Mouse (Mus musculus) ES-E14 (cell line): ENCODE results near the gene 1700025C18Rik. TPM values are rescaled to one million over a fixed set of nuclear protein-coding genes. Genes with fewer than 3 reads are reported as not detected.

Experiments
- DNase-seq: peaks from one replicate; pipeline ENCODE4 v3.0.0-alpha.2; 2013; ENCODE audit warnings: low read depth, low spot score
- H3K27ac ChIP-seq: 2 replicates; pipeline ENCODE4 v1.5.1; 2012; ENCODE audit warnings: low read depth, mild to moderate bottlenecking, low read length, moderate library complexity, mixed read lengths; ENCODE audit not compliant: poor library complexity, insufficient read depth, severe bottlenecking
- H3K36me3 ChIP-seq: 2 replicates; pipeline ENCODE4 v1.6.1; 2012; ENCODE audit warnings: mild to moderate bottlenecking, low read length, moderate library complexity, mixed read lengths; ENCODE audit not compliant: control insufficient read depth, poor library complexity, insufficient read depth, severe bottlenecking
- H3K4me1 ChIP-seq, 2 experiments: fragments of 150-350 bp in 1 of 2; sonication (generic) in 1 of 2; 2 replicates each; pipeline ENCODE4 v1.6.1; 2012; ENCODE audit warnings: low read length in 2 of 2, mild to moderate bottlenecking in 1 of 2, mixed read lengths in 1 of 2; ENCODE audit not compliant: control insufficient read depth in 2 of 2, insufficient read depth in 2 of 2, poor library complexity in 1 of 2
- H3K4me3 ChIP-seq, 2 experiments: fragments of 150-350 bp in 1 of 2; sonication (generic) in 1 of 2; 2 replicates each; pipeline ENCODE4 v1.5.1; 2012; ENCODE audit warnings: low read length in 2 of 2, low read depth in 1 of 2, mild to moderate bottlenecking in 1 of 2, mixed read lengths in 1 of 2; ENCODE audit not compliant: insufficient read depth in 1 of 2, poor library complexity in 1 of 2, severe bottlenecking in 1 of 2
- H3K9ac ChIP-seq: 2 replicates; pipeline ENCODE4 v1.6.1; 2012; ENCODE audit warnings: low read depth, mild to moderate bottlenecking, low read length, mixed read lengths; ENCODE audit not compliant: poor library complexity, insufficient read depth, severe bottlenecking
- H3K9me3 ChIP-seq: fragments of 150-350 bp; sonication (generic); 2 replicates; pipeline ENCODE4 v1.6.1; 2012; ENCODE audit warnings: low read depth, mild to moderate bottlenecking, low read length; ENCODE audit not compliant: control insufficient read depth, insufficient read depth
- CHD2 ChIP-seq: IDR thresholded peaks from 2 replicates; pipeline ENCODE4 v1.6.1; 2014; ENCODE audit warnings: mild to moderate bottlenecking, low read depth, low read length, inconsistent platforms
- HCFC1 ChIP-seq: IDR thresholded peaks from 2 replicates; pipeline ENCODE4 v1.6.1; 2012; ENCODE audit warnings: low read length, inconsistent platforms, borderline replicate concordance; ENCODE audit not compliant: insufficient read depth
- MAFK ChIP-seq: IDR thresholded peaks from 2 replicates; pipeline ENCODE4 v1.6.1; 2014; ENCODE audit warnings: mild to moderate bottlenecking, low read depth, low read length, inconsistent platforms; ENCODE audit not compliant: insufficient read depth
- ZC3H11A ChIP-seq: IDR thresholded peaks from 2 replicates; pipeline ENCODE4 v1.6.1; 2012; ENCODE audit warnings: low read depth, mild to moderate bottlenecking, inconsistent platforms, low read length, borderline replicate concordance
- ZNF384 ChIP-seq: IDR thresholded peaks from 2 replicates; pipeline ENCODE4 v1.6.1; 2012; ENCODE audit warnings: low read depth, low read length, inconsistent platforms
- in situ Hi-C, 2 experiments: fragments of 600-800 bp; cut with MboI; formaldehyde crosslinking; loops; one replicate each; pipeline ENCODE4 v1.15.1; 2025; ENCODE audit warnings: low sequenced_read_pairs in 2 of 2, inconsistent platforms in 1 of 2; ENCODE audit not compliant: unreplicated experiment in 2 of 2
- total RNA-seq: library from RNA; depleted of rRNA; stranded (reverse); fragments of 300-350 nt; gene quantifications from 2 replicates; pipeline ENCODE4 v1.2.3, GENCODE M21; 2012; rRNA removed

The 1700025C18Rik gene
- total RNA-seq, 1 experiment, result not detected

DNA sequence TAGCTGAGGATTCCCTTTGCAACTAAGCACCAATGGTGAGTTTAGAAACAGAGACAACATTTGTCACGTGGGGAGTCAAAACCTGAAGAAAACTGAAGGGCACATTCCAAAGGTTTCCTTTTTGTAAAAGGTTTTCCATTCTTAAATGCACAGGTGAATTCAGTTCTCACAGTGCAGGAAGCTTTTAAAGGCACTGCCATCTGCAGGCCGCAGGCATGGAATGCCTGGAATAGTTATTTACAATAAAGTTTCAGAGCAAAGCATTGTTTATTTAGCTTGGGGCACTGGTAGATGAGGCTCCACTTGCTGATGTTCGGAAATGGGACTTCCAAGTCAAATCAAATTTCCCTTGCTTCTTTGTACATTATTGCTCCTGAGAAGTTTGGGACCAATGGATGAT, 58.0 kb downstream of the 1700025C18Rik start:
- Histone ChIP-seq H3K4me3 (no peak overlapping the region), H3K9ac (no peak overlapping the region), H3K9me3 (no peaks in the 10 kb centered on the region), H3K36me3 (no peaks in the 10 kb centered on the region), H3K4me1 (peaks cover 1 to 12% of the 10 kb centered on the region in 2 experiments; a peak in 3 of 4 replicates), H3K27ac (no peak overlapping the region)
- no peak for DNase-seq
- in situ Hi-C loops, result no loop called here
- TF ChIP-seq ZNF384 (no peak), MAFK (no peak), CHD2 (no peak), ZC3H11A (no peak), HCFC1 (no peak)

Other genes starting within 250 kb of the 1700025C18Rik start
- 56.1 and 117 TPM in 2 replicates for gene Pltp, start 233.0 kb downstream of the 1700025C18Rik start, total RNA-seq
- 30.4 and 39.5 TPM in 2 replicates for gene Pcif1, start 211.4 kb downstream of the 1700025C18Rik start, total RNA-seq
- gene Zfp335, start 179.0 kb downstream of the 1700025C18Rik start, total RNA-seq, result 18.5 and 22.4 TPM in 2 replicates
- 5.8 and 7.0 TPM in 2 replicates for gene Mmp9, start 150.0 kb downstream of the 1700025C18Rik start, total RNA-seq
- gene Slc12a5, start 129.9 kb downstream of the 1700025C18Rik start, total RNA-seq, result 1.7 and 2.0 TPM in 2 replicates
- gene Ncoa5, start 55.9 kb downstream of the 1700025C18Rik start, total RNA-seq, result 26.0 and 31.5 TPM in 2 replicates
- 5.7 and 8.8 TPM in 2 replicates for gene Cd40, start 35.1 kb downstream of the 1700025C18Rik start, total RNA-seq
- gene Cdh22, start 144.1 kb upstream of the 1700025C18Rik start, total RNA-seq, result 0.13 and 0.21 TPM in 2 replicates
- gene Slc35c2, start 197.1 kb upstream of the 1700025C18Rik start, total RNA-seq, result 36.4 and 48.2 TPM in 2 replicates
- gene Elmo2, start 235.7 kb upstream of the 1700025C18Rik start, total RNA-seq, result 21.1 and 21.7 TPM in 2 replicates